Mouse (Mus musculus): ENCODE results near the gene Commd1.

Commd1 gene

GRCm38 (mm10) chr11:22990393-22991126 is 8.4 kb upstream of the Commd1 start, which contains the start of gene Cct4:
Gene Cct4 (plus strand): TSS chr11:22990519.
- peak; percentile 95 for DNase-seq (ENCODE audit: low read depth, low spot score)

GRCm38 (mm10) chr11:22989786-22990185 is 7.6 kb upstream of the Commd1 start:
- no peak for DNase-seq (ENCODE audit: low read depth, low spot score)

DNA sequence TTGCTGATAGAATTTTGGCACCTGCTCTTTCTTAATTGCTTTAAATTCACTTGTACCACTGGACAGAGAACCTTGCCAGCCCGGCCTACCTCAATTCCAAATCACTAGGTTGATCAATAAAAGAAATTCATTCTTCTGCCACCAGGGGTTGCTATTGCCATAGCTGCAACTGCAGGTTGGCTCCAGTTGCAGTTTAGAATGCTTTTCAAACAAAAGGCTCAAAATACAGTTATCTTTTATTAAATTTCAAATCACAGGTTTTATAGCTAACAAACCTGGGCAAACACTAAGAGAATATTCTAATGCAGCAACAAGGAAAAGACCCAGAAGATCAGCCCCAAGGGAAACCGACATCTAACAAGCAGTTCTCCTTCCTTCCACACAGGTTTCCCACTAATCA is 5.2 kb upstream of the Commd1 start:
- DNase-seq (ENCODE audit: low read depth, low spot score) = peak; percentile 75

- DNase-seq (ENCODE audit: low read depth, low spot score) = no peak
These were observed 3.3 kb upstream of the Commd1 start for GRCm38 (mm10) chr11:22985510-22985909.

- no peak for DNase-seq (ENCODE audit: low read depth, low spot score)
These were observed 664 bp upstream of the Commd1 start for GRCm38 (mm10) chr11:22982846-22983245.

DNA sequence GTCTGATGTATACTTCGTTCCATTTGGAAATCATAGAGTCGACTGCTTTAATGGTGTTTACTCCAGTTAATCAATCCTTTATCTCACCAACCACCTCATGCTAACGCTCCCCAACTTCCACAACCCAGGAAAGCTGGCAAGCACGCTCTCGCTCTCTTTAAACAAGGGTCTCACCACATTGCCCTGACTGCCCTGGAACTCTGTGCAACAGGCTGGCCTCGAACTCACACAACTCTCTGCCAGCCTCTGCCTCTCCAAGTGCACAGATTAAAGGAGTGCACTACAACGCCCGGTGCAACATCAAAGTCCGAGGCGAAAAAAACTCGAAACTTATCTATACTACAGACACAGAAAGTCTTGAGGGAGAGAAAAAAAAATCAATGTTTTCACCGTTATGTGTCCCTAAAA is 635 bp downstream of the Commd1 start:
- DNase-seq (ENCODE audit: low read depth, low spot score) = no peak

DNA sequence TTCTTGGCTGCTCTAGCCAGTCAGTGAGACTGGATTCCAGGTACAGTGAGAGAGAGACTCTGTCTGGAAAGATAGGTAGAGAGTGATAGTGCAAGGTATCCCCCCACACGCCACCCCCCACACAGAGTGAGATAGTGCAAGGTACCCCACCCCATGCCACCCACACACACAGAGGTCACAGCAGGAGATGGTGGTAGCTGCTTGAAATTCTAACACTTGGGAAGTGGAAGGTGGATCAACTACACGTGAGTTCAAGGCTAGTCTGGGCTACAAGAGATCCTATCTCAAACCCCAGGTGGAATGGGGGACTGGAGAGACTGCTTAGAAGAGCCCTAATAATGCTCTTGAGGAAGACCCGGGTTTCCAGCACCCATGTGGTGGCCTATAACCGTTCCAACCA is 1.1 kb downstream of the Commd1 start:
- no peak for DNase-seq (ENCODE audit: low read depth, low spot score)

- DNase-seq (ENCODE audit: low read depth, low spot score) = no peak
These were observed 3.0 kb downstream of the Commd1 start for GRCm38 (mm10) chr11:22979221-22979620.

GRCm38 (mm10) chr11:22978711-22979110 is 3.5 kb downstream of the Commd1 start:
- DNase-seq (ENCODE audit: low read depth, low spot score) = no peak

- DNase-seq (ENCODE audit: low read depth, low spot score) = no peak
These were observed 4.0 kb downstream of the Commd1 start for GRCm38 (mm10) chr11:22978215-22978614.

DNA sequence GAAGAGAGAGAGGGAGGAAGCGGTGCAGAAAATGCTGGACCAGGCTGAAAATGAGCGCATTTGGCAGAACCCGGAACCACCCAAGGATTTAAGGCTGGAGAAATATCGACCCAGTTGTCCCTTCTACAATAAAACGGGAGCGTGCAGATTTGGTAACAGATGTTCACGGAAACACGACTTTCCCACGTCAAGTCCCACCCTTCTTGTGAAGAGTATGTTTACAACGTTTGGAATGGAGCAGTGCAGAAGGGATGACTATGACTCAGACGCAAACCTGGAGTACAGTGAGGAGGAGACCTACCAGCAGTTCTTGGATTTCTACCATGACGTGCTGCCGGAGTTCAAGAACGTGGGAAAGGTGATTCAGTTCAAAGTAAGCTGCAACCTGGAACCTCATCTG is 8.6 kb downstream of the Commd1 start:
- no peak for DNase-seq (ENCODE audit: low read depth, low spot score)

GRCm38 (mm10) chr11:22972746-22973526 is 9.2 kb downstream of the Commd1 start:
- DNase-seq (ENCODE audit: low read depth, low spot score) = no peak

GRCm38 (mm10) chr11:22971835-22972709 is 10.1 kb downstream of the Commd1 start, which contains the start of gene Zrsr1:
Gene Zrsr1 (plus strand): TSS chr11:22972005.
- no peak for DNase-seq (ENCODE audit: low read depth, low spot score)

- no peak for DNase-seq (ENCODE audit: low read depth, low spot score)
These were observed 11.6 kb downstream of the Commd1 start for GRCm38 (mm10) chr11:22970546-22970945.

DNA sequence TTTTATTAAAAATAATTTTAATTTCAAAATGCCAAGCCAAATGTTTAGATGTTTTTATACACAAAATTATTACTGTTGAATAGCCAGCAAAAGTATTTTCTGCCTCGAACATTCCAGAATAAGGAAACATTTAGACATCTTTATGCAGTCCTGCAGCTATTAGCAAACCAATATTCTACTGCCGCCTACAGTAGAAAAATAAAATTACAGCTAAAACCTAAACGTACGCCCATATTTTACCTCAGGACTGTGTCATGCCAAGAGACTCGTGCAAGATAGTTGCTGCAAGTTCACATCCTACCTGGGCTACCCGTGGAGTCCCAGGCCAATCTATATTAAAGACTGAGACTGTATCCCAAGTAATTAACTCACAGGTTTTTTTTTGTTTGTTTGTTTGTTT is 12.7 kb downstream of the Commd1 start:
- DNase-seq (ENCODE audit: low read depth, low spot score) = peak; percentile 59

GRCm38 (mm10) chr11:22965503-22965902 is 16.7 kb downstream of the Commd1 start:
- DNase-seq (ENCODE audit: low read depth, low spot score) = peak; percentile 31

DNA sequence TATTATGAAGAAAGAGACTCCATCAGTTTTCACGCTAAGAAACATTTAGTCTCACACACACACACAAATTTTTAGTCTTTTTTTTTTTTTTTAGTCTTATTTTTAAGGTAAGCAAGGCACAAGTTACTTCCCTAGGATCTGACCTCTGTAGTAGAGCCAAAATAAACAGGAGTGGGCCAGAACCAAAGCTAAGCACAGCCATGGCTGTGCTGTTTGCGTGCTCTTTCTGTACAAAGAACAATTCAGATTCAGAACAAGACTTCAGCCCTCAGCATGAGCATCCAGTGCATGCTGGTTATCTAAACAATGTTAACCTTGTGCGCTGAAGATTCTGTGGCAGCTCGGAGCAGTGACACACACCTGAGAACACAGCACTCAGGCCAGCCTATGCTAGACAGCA is 17.8 kb downstream of the Commd1 start:
- no peak for DNase-seq (ENCODE audit: low read depth, low spot score)

DNA sequence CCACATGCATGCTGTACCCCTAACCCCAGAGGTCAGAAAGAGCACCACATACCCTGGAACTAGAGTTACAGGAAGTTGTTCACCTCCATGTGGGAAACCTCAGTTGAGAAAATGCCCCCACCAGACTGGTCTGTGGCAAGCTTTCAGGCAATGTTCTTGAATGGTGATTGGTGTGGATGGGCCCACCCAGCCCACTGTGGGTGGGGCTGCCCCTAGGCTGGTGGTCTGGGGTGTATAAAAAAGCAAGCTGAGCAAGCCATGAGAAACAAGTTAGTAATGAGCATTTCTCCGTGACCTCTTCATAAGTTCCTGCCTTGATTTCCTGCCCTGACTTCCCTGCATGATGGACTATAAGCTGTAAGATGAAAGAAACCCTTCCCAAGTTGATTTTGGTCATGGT is 20.1 kb downstream of the Commd1 start:
- no peak for DNase-seq (ENCODE audit: low read depth, low spot score)

- peak; percentile 39 for DNase-seq (ENCODE audit: low read depth, low spot score)
These were observed 24.3 kb downstream of the Commd1 start for GRCm38 (mm10) chr11:22957791-22958374.

DNA sequence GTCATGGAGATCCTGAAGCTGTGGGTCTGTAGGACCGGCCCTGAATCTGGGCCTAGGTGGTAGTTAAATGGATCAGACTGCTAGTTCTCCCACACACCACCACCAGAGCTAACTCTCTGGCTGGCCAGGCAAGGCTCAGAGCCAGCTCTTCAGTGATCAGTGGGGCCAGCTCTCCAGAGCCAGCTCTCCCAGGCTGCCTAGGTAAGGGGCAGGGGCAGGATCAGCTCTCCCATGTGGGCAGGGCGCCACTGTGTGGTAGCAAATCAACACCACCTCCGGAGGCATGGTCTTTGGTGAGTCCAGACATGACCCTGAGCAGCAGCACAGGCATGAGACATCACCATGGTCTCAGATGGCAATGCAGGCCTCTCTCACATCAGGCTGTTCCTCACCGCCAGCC is 25.4 kb downstream of the Commd1 start:
- no peak for DNase-seq (ENCODE audit: low read depth, low spot score)

- no peak for DNase-seq (ENCODE audit: low read depth, low spot score)
These were observed 25.8 kb downstream of the Commd1 start for GRCm38 (mm10) chr11:22956346-22956745.

DNA sequence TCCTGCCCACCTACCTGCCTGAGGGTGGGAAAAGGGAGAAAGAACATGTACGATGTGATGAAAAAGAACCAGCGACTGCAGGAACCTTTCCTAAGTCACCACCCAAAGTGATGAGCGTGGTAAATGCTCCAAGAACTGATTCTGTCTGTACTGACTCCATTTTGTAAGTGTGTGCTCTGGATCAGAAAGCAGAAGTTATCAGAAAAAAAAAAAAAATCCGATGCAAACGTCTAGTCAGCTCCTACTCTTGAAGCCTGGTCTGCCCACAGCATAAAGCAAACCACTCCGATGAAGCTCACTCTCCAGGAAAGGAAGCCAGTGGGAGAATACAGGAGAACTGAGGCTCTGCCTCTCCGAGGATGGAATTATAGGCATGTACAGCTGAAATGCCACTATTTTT is 29.5 kb downstream of the Commd1 start:
- peak; percentile 18 for DNase-seq (ENCODE audit: low read depth, low spot score)
